Mouse (Mus musculus) skeletal muscle tissue, adult 2 months (tissue): ENCODE measurements at regions not wholly inside any gene's neighbourhood (a gene's known extent, or its start where the extent isn't known, plus 50 kb on each side); places are given as distances from the start of the nearest gene placed in this dataset.

Experiments used
- DNase-seq: peaks from one replicate; pipeline ENCODE4 v3.0.0-alpha.2; 2012; ENCODE audit warnings: low read depth, low spot score

- no peak for DNase-seq
Observed at GRCm38 (mm10) chr13:69182478-69182877, 183.1 kb upstream of the Adcy2 start.

- no peak for DNase-seq
Observed at GRCm38 (mm10) chr13:69190661-69191060, 191.3 kb upstream of the Adcy2 start.

GRCm38 (mm10) chr13:69196464-69196871 is 197.1 kb upstream of the Adcy2 start:
- DNase-seq, result no peak

GRCm38 (mm10) chr13:69207741-69208568 is 208.6 kb upstream of the Adcy2 start:
- no peak for DNase-seq

GRCm38 (mm10) chr13:69208569-69208881 is 209.2 kb upstream of the Adcy2 start:
- no peak for DNase-seq

- DNase-seq, result peak; percentile 13
Observed at GRCm38 (mm10) chr13:69216579-69216978, 217.2 kb upstream of the Adcy2 start.

- DNase-seq, result no peak
Observed at GRCm38 (mm10) chr13:69220425-69220824, 221.1 kb upstream of the Adcy2 start.

GRCm38 (mm10) chr13:69226538-69226937 is 227.2 kb upstream of the Adcy2 start:
- DNase-seq, result peak; percentile 58

- peak; percentile 32 for DNase-seq
Observed at GRCm38 (mm10) chr13:69230361-69230943, 231.1 kb upstream of the Adcy2 start.

GRCm38 (mm10) chr13:69236386-69236785 is 237.0 kb upstream of the Adcy2 start:
- DNase-seq, result no peak

- DNase-seq, result no peak
Observed at GRCm38 (mm10) chr13:69237918-69238317, 238.6 kb upstream of the Adcy2 start.

- DNase-seq, result peak; percentile 55
Observed at GRCm38 (mm10) chr13:69239261-69239915, 240.0 kb upstream of the Adcy2 start.

GRCm38 (mm10) chr13:69242544-69243296 is 243.4 kb upstream of the Adcy2 start:
- no peak for DNase-seq

GRCm38 (mm10) chr13:69250334-69251129 is 251.2 kb upstream of the Adcy2 start:
- no peak for DNase-seq

GRCm38 (mm10) chr13:69251130-69251561 is 251.8 kb upstream of the Adcy2 start:
- no peak for DNase-seq

GRCm38 (mm10) chr13:69252335-69252734 is 253.0 kb upstream of the Adcy2 start:
- peak; percentile 95 for DNase-seq

GRCm38 (mm10) chr13:69260485-69260884 is 261.1 kb upstream of the Adcy2 start:
- no peak for DNase-seq

GRCm38 (mm10) chr13:69260972-69261371 is 261.6 kb upstream of the Adcy2 start:
- DNase-seq, result no peak

- DNase-seq, result peak; percentile 16
Observed at GRCm38 (mm10) chr13:69263722-69264121, 264.4 kb upstream of the Adcy2 start.

- no peak for DNase-seq
Observed at GRCm38 (mm10) chr13:69266071-69266470, 266.7 kb upstream of the Adcy2 start.

- DNase-seq, result no peak
Observed at GRCm38 (mm10) chr13:69272506-69272905, 261.0 kb upstream of the Nsun2 start.
